Mouse (Mus musculus): ENCODE results near the gene Bcl2l15. TPM values are rescaled to one million over a fixed set of nuclear protein-coding genes. Genes with fewer than 3 reads are reported as not detected.
"Not testable (repeated sequence)": the region's sequence is repeated elsewhere in the genome, so short reads cannot be mapped to it uniquely, and the experiment has no call there.

Bcl2l15 gene
- polyA plus RNA-seq, 1 experiment: 0.15 TPM

GRCm38 (mm10) chr3:103810967-103811366, 21.4 kb upstream of the Bcl2l15 start:
- Histone ChIP-seq H3K4me1 (ENCODE audit: control insufficient read depth) (peaks cover 61% of the 10 kb centered on the region), H3K27me3 (ENCODE audit: control insufficient read depth) (no peaks in the 10 kb centered on the region), H3K4me3 (replicated peaks) (peak overlapping the region; percentile 79), H3K36me3 (ENCODE audit: control insufficient read depth) (peaks cover 71% of the 10 kb centered on the region), H3K9me3 (ENCODE audit: control insufficient read depth, low read length) (no peaks in the 10 kb centered on the region)
- no peak for TF ChIP-seq GATA1 (IDR thresholded peaks at IDR 0.05; ENCODE audit: low read length)
- no peak for TF ChIP-seq TAL1 (IDR thresholded peaks at IDR 0.05; ENCODE audit: low read length)

DNA sequence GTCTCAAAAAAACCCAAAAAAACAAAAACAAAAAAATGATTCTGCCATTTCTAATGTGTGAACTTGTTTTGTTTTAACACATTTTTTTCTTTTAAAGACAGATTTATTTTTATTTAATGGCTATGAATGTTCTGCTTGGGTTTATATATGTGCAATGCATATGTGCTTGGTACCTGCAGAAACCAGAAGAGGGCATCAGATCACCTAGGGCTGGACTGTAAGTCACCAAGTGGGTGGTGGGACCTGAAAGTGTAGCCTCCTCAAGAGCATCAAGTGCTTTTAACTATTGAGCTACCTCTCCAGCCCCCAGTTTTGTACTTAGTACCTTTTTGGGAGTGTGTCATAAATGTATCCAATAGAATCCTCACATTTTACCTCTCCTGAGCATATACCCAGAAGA, 4.9 kb upstream of the Bcl2l15 start:
- TF ChIP-seq TAL1 (IDR thresholded peaks at IDR 0.05; ENCODE audit: low read length): no peak
- TF ChIP-seq GATA1 (IDR thresholded peaks at IDR 0.05; ENCODE audit: low read length): no peak
- Histone ChIP-seq H3K36me3 (ENCODE audit: control insufficient read depth) (peaks cover 36% of the 10 kb centered on the region), H3K4me1 (ENCODE audit: control insufficient read depth) (peaks cover 15% of the 10 kb centered on the region), H3K4me3 (replicated peaks) (no peak overlapping the region), H3K9me3 (ENCODE audit: control insufficient read depth, low read length) (no peaks in the 10 kb centered on the region), H3K27me3 (ENCODE audit: control insufficient read depth) (no peaks in the 10 kb centered on the region)

DNA sequence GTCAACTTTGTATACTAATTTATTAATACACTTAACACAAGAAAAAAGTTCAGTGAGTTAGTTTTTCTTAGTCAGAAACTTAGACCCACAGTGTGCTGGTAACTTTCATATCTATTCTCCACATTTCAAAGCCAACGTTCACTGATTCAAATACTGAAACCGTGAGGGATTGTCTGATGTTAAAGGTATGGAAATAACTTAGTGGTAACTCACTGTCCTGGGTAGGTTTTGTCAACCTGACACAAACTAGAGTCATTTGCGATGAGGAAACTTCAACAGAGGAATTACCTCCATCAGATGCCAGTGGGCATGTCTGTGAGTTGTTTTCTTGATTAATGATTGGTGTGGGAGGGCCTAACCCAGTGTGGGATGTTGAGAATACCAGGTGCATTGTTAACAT, 3.4 kb upstream of the Bcl2l15 start:
- Histone ChIP-seq H3K36me3 (ENCODE audit: control insufficient read depth) (peaks cover 23% of the 10 kb centered on the region), H3K9me3 (ENCODE audit: control insufficient read depth, low read length) (no peaks in the 10 kb centered on the region), H3K27me3 (ENCODE audit: control insufficient read depth) (no peaks in the 10 kb centered on the region), H3K4me3 (replicated peaks) (no peak overlapping the region), H3K4me1 (ENCODE audit: control insufficient read depth) (peaks cover 25% of the 10 kb centered on the region)
- TF ChIP-seq GATA1 (IDR thresholded peaks at IDR 0.05; ENCODE audit: low read length) (no peak), TAL1 (IDR thresholded peaks at IDR 0.05; ENCODE audit: low read length) (no peak)

DNA sequence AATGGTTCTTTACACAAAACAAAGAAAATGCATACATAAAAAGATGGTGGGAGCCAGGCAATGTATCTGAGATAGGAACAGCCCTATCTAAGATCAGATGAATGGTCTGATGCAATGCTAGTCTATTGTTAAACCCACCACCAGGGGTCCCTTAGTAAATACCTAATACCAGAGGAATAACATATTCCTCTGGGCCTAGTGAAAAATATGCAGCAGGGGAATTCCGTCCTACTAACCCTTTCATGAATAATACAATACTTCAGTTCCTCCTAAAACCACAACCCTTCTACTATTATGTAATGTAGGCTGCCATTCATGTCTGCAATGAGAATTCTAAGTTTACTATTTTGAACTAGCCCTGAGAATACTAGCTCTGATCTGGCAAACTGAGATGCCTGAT, 1.7 kb upstream of the Bcl2l15 start:
- not testable (repeated sequence) for H3K4me3 ChIP-seq (replicated peaks); H3K9me3 ChIP-seq (ENCODE audit: control insufficient read depth, low read length); H3K27me3 ChIP-seq (ENCODE audit: control insufficient read depth)
- H3K4me1 ChIP-seq (ENCODE audit: control insufficient read depth): peaks cover 25% of the 10 kb centered on the region
- peaks cover 21% of the 10 kb centered on the region for H3K36me3 ChIP-seq (ENCODE audit: control insufficient read depth)

- TF ChIP-seq TAL1 (IDR thresholded peaks at IDR 0.05; ENCODE audit: low read length) (no peak), GATA1 (IDR thresholded peaks at IDR 0.05; ENCODE audit: low read length) (no peak)
Measured at GRCm38 (mm10) chr3:103831146-103831545, 1.3 kb upstream of the Bcl2l15 start.

DNA sequence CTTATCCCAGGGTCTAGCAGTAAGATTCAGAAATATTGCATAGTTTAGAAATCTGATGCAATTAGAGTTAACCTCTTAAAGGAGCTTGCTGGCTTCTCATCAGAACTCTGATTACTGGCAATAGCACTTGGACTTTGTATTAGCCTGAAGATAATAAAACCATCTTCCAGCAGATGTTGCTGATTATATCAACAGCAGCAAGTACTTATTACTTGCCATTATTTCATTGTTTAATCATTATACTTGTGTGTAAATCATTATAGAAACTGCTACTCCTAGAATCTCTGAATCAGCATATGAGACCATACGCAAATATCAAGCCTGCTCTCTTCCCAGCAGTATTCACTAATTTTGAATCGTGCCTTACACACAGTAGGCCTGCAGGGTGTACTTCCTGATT, 1.6 kb downstream of the Bcl2l15 start:
- peaks cover 25% of the 10 kb centered on the region for H3K4me1 ChIP-seq (ENCODE audit: control insufficient read depth)
- no peak overlapping the region for H3K4me3 ChIP-seq (replicated peaks)
- no peaks in the 10 kb centered on the region for H3K27me3 ChIP-seq (ENCODE audit: control insufficient read depth)
- H3K36me3 ChIP-seq (ENCODE audit: control insufficient read depth): peaks cover 5% of the 10 kb centered on the region
- no peaks in the 10 kb centered on the region for H3K9me3 ChIP-seq (ENCODE audit: control insufficient read depth, low read length)
- TF ChIP-seq GATA1 (IDR thresholded peaks at IDR 0.05; ENCODE audit: low read length) (no peak), TAL1 (IDR thresholded peaks at IDR 0.05; ENCODE audit: low read length) (no peak)

More at GRCm38 (mm10) chr3:103831146-103831545, 1.3 kb upstream of the Bcl2l15 start:
- Histone ChIP-seq H3K36me3 (ENCODE audit: control insufficient read depth) (peaks cover 16% of the 10 kb centered on the region), H3K4me1 (ENCODE audit: control insufficient read depth) (peaks cover 25% of the 10 kb centered on the region), H3K9me3 (ENCODE audit: control insufficient read depth, low read length) (no peaks in the 10 kb centered on the region), H3K27me3 (ENCODE audit: control insufficient read depth) (no peaks in the 10 kb centered on the region), H3K4me3 (replicated peaks) (no peak overlapping the region)

GRCm38 (mm10) chr3:103835272-103835950, 3.0 kb downstream of the Bcl2l15 start:
- no peak overlapping the region for H3K4me3 ChIP-seq (replicated peaks)
- peaks cover 25% of the 10 kb centered on the region for H3K4me1 ChIP-seq (ENCODE audit: control insufficient read depth)
- H3K36me3 ChIP-seq (ENCODE audit: control insufficient read depth): peaks cover 9% of the 10 kb centered on the region
- TF ChIP-seq GATA1 (IDR thresholded peaks at IDR 0.05; ENCODE audit: low read length): no peak
- no peak for TF ChIP-seq TAL1 (IDR thresholded peaks at IDR 0.05; ENCODE audit: low read length)
- no peaks in the 10 kb centered on the region for H3K27me3 ChIP-seq (ENCODE audit: control insufficient read depth)
- no peaks in the 10 kb centered on the region for H3K9me3 ChIP-seq (ENCODE audit: control insufficient read depth, low read length)

GRCm38 (mm10) chr3:103835951-103836310, 3.5 kb downstream of the Bcl2l15 start:
- H3K27me3 ChIP-seq (ENCODE audit: control insufficient read depth): no peaks in the 10 kb centered on the region
- no peak overlapping the region for H3K4me3 ChIP-seq (replicated peaks)
- H3K36me3 ChIP-seq (ENCODE audit: control insufficient read depth): peaks cover 9% of the 10 kb centered on the region
- H3K4me1 ChIP-seq (ENCODE audit: control insufficient read depth): peaks cover 25% of the 10 kb centered on the region
- no peak for TF ChIP-seq TAL1 (IDR thresholded peaks at IDR 0.05; ENCODE audit: low read length)
- TF ChIP-seq GATA1 (IDR thresholded peaks at IDR 0.05; ENCODE audit: low read length): no peak
- H3K9me3 ChIP-seq (ENCODE audit: control insufficient read depth, low read length): no peaks in the 10 kb centered on the region

DNA sequence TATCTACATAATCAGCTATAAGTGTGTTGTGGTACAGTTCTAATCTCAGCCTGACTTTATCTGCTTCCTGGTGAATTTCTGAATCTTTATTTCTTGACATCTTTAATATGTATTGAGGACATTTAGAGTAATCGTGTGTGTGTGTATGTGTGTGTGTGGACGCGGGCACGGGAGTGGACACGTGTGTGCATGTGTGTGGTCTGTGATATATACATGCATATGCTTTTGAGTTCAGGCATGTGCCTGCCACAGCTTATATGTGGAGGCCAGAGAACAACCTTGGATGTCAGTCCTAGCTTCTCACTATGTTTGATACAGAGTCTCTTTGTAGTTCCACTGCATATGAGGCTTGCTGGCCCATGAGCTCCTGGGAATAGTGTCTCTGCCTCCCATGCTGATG, 4.1 kb downstream of the Bcl2l15 start:
- no peaks in the 10 kb centered on the region for H3K27me3 ChIP-seq (ENCODE audit: control insufficient read depth)
- no peak overlapping the region for H3K4me3 ChIP-seq (replicated peaks)
- peaks cover 20% of the 10 kb centered on the region for H3K4me1 ChIP-seq (ENCODE audit: control insufficient read depth)
- TF ChIP-seq TAL1 (IDR thresholded peaks at IDR 0.05; ENCODE audit: low read length) (no peak), GATA1 (IDR thresholded peaks at IDR 0.05; ENCODE audit: low read length) (no peak)
- no peaks in the 10 kb centered on the region for H3K9me3 ChIP-seq (ENCODE audit: control insufficient read depth, low read length)
- H3K36me3 ChIP-seq (ENCODE audit: control insufficient read depth): peaks cover 9% of the 10 kb centered on the region

- peaks cover 7% of the 10 kb centered on the region; the same call in 1 of the 2 replicates for H3K36me3 ChIP-seq (ENCODE audit: control insufficient read depth)
- no peaks in the 10 kb centered on the region for H3K4me1 ChIP-seq (ENCODE audit: control insufficient read depth)
- TF ChIP-seq GATA1 (IDR thresholded peaks at IDR 0.05; ENCODE audit: low read length) (no peak), TAL1 (IDR thresholded peaks at IDR 0.05; ENCODE audit: low read length) (no peak)
Measured at GRCm38 (mm10) chr3:103839711-103840110, 7.3 kb downstream of the Bcl2l15 start.

DNA sequence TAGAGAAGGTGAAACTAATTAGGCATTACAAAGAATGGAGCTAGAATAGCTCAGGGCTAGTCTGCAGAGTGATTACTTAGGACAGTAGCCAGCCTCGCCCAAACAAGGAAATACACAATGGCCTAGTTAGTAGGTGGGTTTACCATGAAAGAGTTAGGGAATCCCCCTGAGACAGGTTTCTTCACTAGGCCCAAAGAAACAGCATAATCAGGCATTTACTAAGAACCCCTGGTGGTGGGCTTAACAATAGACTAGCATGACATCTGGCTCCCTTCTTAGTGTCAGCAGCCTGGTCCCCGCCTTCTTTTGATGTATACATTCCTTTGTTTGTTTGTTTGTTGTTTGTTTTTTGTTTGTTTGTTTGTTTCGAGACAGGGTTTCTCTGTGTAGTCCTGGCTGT, 7.8 kb downstream of the Bcl2l15 start:
- H3K36me3 ChIP-seq (ENCODE audit: control insufficient read depth); H3K9me3 ChIP-seq (ENCODE audit: control insufficient read depth, low read length); H3K4me3 ChIP-seq (replicated peaks); H3K27me3 ChIP-seq (ENCODE audit: control insufficient read depth); H3K4me1 ChIP-seq (ENCODE audit: control insufficient read depth): not testable (repeated sequence)

More at GRCm38 (mm10) chr3:103839711-103840110, 7.3 kb downstream of the Bcl2l15 start:
- H3K4me3 ChIP-seq (replicated peaks): no peak overlapping the region
- no peaks in the 10 kb centered on the region for H3K27me3 ChIP-seq (ENCODE audit: control insufficient read depth)
- H3K9me3 ChIP-seq (ENCODE audit: control insufficient read depth, low read length): no peaks in the 10 kb centered on the region

GRCm38 (mm10) chr3:103840946-103841345, 8.5 kb downstream of the Bcl2l15 start:
- not testable (repeated sequence) for H3K36me3 ChIP-seq (ENCODE audit: control insufficient read depth); H3K9me3 ChIP-seq (ENCODE audit: control insufficient read depth, low read length); H3K4me1 ChIP-seq (ENCODE audit: control insufficient read depth); H3K4me3 ChIP-seq (replicated peaks); H3K27me3 ChIP-seq (ENCODE audit: control insufficient read depth)

Measured in erythroblast, embryonic 14.5 days (primary cell).